Mouse (Mus musculus): ENCODE measurements at regions not wholly inside any gene's neighbourhood (a gene's known extent, or its start where the extent isn't known, plus 50 kb on each side); places are given as distances from the start of the nearest gene placed in this dataset.

GRCm38 (mm10) chr10:44627431-44627830 lies 99.1 kb upstream of the Prdm1 start:
- H3K4me1 ChIP-seq (ENCODE audit: control insufficient read depth in 1 of 2, insufficient read depth in 2 of 2, low read length in 2 of 2), result 0 out of 4 replicates have a peak, but pooled peaks cover 2 to 3% of the 10 kb centered on the region in 2 experiments
- H3K79me2 ChIP-seq (ENCODE audit: control insufficient read depth, insufficient read depth, low read length, poor library complexity), result no peaks in the 10 kb centered on the region
- H3K36me3 ChIP-seq (ENCODE audit: control insufficient read depth in 1 of 2, insufficient read depth in 2 of 2, low read length in 2 of 2), result peaks cover 0 to 2% of the 10 kb centered on the region in 2 experiments; a peak in 1 of 4 replicates
- no peak overlapping the region for H3K27ac ChIP-seq (ENCODE audit: control insufficient read depth, low read depth, low read length)
- no peaks in the 10 kb centered on the region for H3K9me3 ChIP-seq (replicated peaks; ENCODE audit: insufficient read depth, low read length)
- TF ChIP-seq RCOR1 (IDR thresholded peaks at IDR 0.05; ENCODE audit: low read depth, low read length), result peak; percentile 60
- TF ChIP-seq CTCF (IDR thresholded peaks at IDR 0.05 in 2 of 3, conservative IDR thresholded peaks at IDR 0.05 in 1 of 3; ENCODE audit: control insufficient read depth in 1 of 3, insufficient read depth in 1 of 3, low read depth in 2 of 3, low read length in 3 of 3, poor library complexity in 1 of 3, severe bottlenecking in 1 of 3), result no peak
- no peak for TF ChIP-seq TBP (IDR thresholded peaks at IDR 0.05; ENCODE audit: low read depth, low read length)
- no peak overlapping the region for H3K9ac ChIP-seq (ENCODE audit: control insufficient read depth, low read depth, low read length, poor library complexity, severe bottlenecking)
- DNase-seq (ENCODE audit: low read depth, low spot score), result peak; percentile 66
- H3K27me3 ChIP-seq (ENCODE audit: control insufficient read depth in 1 of 2, insufficient read depth in 2 of 2, low read length in 2 of 2), result no peaks in the 10 kb centered on the region
- H3K4me3 ChIP-seq (ENCODE audit: control insufficient read depth in 1 of 2, insufficient read depth in 1 of 2, low read depth in 2 of 2, low read length in 2 of 2), result no peak overlapping the region

DNA sequence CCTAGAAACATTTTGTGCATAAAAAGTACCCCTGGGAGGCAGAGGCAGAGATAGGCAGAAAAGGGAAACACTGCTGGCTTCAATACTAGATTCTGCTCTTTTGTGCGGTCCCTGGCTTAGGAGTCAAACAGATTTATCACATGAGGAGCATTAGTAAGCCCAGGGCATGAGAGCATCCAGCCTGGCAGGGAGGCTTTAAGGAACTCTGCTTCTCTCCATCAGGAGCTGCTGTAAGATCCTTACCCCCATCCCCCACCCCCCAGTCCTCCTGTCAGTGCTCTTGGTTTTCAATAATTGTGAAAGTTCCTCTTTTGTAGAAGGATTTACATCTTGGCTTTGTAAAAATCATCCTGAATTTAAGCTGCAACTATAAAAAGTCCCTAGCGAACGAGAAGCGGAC lies 97.2 kb upstream of the Prdm1 start:
- Histone ChIP-seq H3K36me3 (ENCODE audit: control insufficient read depth in 1 of 2, insufficient read depth in 2 of 2, low read length in 2 of 2) (peaks cover 0 to 2% of the 10 kb centered on the region in 2 experiments; a peak in 1 of 4 replicates), H3K4me1 (ENCODE audit: control insufficient read depth in 1 of 2, insufficient read depth in 2 of 2, low read length in 2 of 2) (0 out of 4 replicates have a peak, but pooled peaks cover 2 to 3% of the 10 kb centered on the region in 2 experiments), H3K27me3 (ENCODE audit: control insufficient read depth in 1 of 2, insufficient read depth in 2 of 2, low read length in 2 of 2) (no peaks in the 10 kb centered on the region), H3K9ac (ENCODE audit: control insufficient read depth, low read depth, low read length, poor library complexity, severe bottlenecking) (no peak overlapping the region), H3K79me2 (ENCODE audit: control insufficient read depth, insufficient read depth, low read length, poor library complexity) (no peaks in the 10 kb centered on the region), H3K27ac (ENCODE audit: control insufficient read depth, low read depth, low read length) (no peak overlapping the region), H3K9me3 (replicated peaks; ENCODE audit: insufficient read depth, low read length) (no peaks in the 10 kb centered on the region), H3K4me3 (ENCODE audit: control insufficient read depth in 1 of 2, insufficient read depth in 1 of 2, low read depth in 2 of 2, low read length in 2 of 2) (no peak overlapping the region)
- DNase-seq (ENCODE audit: low read depth, low spot score), result peak; percentile 7
- no peak for TF ChIP-seq USF1 (IDR thresholded peaks at IDR 0.05; ENCODE audit: low read depth, low read length)

GRCm38 (mm10) chr10:44615586-44615985 lies 87.3 kb upstream of the Prdm1 start:
- no peaks in the 10 kb centered on the region for H3K27me3 ChIP-seq (ENCODE audit: control insufficient read depth in 1 of 2, insufficient read depth in 2 of 2, low read length in 2 of 2)
- no peak for DNase-seq (ENCODE audit: low read depth, low spot score)
- no peaks in the 10 kb centered on the region for H3K9me3 ChIP-seq (replicated peaks; ENCODE audit: insufficient read depth, low read length)
- no peak overlapping the region for H3K4me3 ChIP-seq (ENCODE audit: control insufficient read depth in 1 of 2, insufficient read depth in 1 of 2, low read depth in 2 of 2, low read length in 2 of 2)
- no peaks in the 10 kb centered on the region; a peak in 1 of 4 replicates for H3K36me3 ChIP-seq (ENCODE audit: control insufficient read depth in 1 of 2, insufficient read depth in 2 of 2, low read length in 2 of 2)
- H3K4me1 ChIP-seq (ENCODE audit: control insufficient read depth in 1 of 2, insufficient read depth in 2 of 2, low read length in 2 of 2), result peaks cover 0 to 2% of the 10 kb centered on the region in 2 experiments; a peak in 1 of 4 replicates
- H3K79me2 ChIP-seq (ENCODE audit: control insufficient read depth, insufficient read depth, low read length, poor library complexity), result no peaks in the 10 kb centered on the region
- no peak overlapping the region for H3K9ac ChIP-seq (ENCODE audit: control insufficient read depth, low read depth, low read length, poor library complexity, severe bottlenecking)
- TF ChIP-seq RAD21 (IDR thresholded peaks at IDR 0.05; ENCODE audit: low read depth, low read length) (no peak), POLR2A (IDR thresholded peaks at IDR 0.05; ENCODE audit: control insufficient read depth in 1 of 2, insufficient read depth in 1 of 2, low read depth in 1 of 2, low read length in 2 of 2, poor library complexity in 1 of 2) (no peak), ZC3H11A (IDR thresholded peaks at IDR 0.05; ENCODE audit: low read depth, low read length) (no peak), CTCF (IDR thresholded peaks at IDR 0.05 in 2 of 3, conservative IDR thresholded peaks at IDR 0.05 in 1 of 3; ENCODE audit: control insufficient read depth in 1 of 3, insufficient read depth in 1 of 3, low read depth in 2 of 3, low read length in 3 of 3, poor library complexity in 1 of 3, severe bottlenecking in 1 of 3) (no peak), TCF12 (IDR thresholded peaks at IDR 0.05; ENCODE audit: low read depth, low read length) (no peak), MYC (IDR thresholded peaks at IDR 0.05; ENCODE audit: low read depth, low read length) (no peak)
- H3K27ac ChIP-seq (ENCODE audit: control insufficient read depth, low read depth, low read length), result no peak overlapping the region

Data from MEL (cell line).